Comparison of ENCODE assay signal across 14 mouse cellular contexts in the genomic region with DNA sequence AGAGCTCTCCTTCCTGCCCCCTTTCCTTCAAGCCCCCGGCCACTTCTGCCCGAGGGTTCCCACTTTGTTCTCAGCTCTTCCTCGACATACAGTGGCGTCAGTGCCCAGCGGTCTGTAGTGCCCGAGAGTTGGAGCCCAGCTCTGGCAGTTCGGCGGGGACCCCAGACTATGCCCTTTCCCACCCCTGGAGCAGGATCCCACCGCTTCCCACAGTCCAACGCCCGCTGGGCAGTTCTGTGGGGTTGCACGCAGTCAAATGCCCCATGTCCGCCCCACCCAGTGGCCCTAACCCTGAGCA. TPM values are rescaled to one million over a fixed set of nuclear protein-coding genes. Genes with fewer than 3 reads are reported as not detected.
DNase-seq lines count a peak whose midpoint lies in the region; ATAC-seq lines count a peak whose summit lies in the region.
"Had no signal": no experiment of that assay in that cellular context is flagged by ENCODE, and none has a peak within 500 bp of the region (broad histone marks: within the 10 kb centered on the region; RNA-seq: fewer than 3 reads in every experiment).

No protein-coding gene starts in this region.

- H3K4me2 ChIP-seq in kidney, embryonic 14.5 days (replicated peaks; ENCODE audit: low read depth, low read length), result peak overlapping the region; percentile 29
- no peak overlapping the region for H3K4me2 ChIP-seq in embryonic facial prominence, embryonic 11.5 days (ENCODE audit: low read depth, low read length)
- H3K4me2 ChIP-seq in hindbrain, embryonic 11.5 days (replicated peaks; ENCODE audit: low read depth, low read length), result peak overlapping the region; percentile 14; the same call in 1 of the 2 replicates
- peak overlapping the region; percentile 43 for H3K4me2 ChIP-seq in midbrain, embryonic 13.5 days (replicated peaks)
- H3K4me2 ChIP-seq: liver, embryonic 13.5 days had no signal

- ATAC-seq in kidney, embryonic 14.5 days (ENCODE audit: low FRiP score, low TSS enrichment), result peak; percentile 61; the same call in 1 of the 2 replicates
- ATAC-seq in embryonic facial prominence, embryonic 11.5 days (replicated peaks; ENCODE audit: insufficient number of reproducible peaks, low FRiP score, low TSS enrichment, low read depth), result no peak
- ATAC-seq in hindbrain, embryonic 11.5 days (ENCODE audit: low FRiP score), result no peak
- ATAC-seq in midbrain, embryonic 13.5 days, result 0 out of 2 replicates have a peak, but pooled peaks have one; percentile 30
- ATAC-seq in monocyte, adult 5-6 weeks (replicated peaks; ENCODE audit: insufficient number of reproducible peaks, low FRiP score, low TSS enrichment, poor library complexity, severe bottlenecking), result no peak
- ATAC-seq: inflammation-experienced regulatory T-cells, adult 6 months had no signal

- DNase-seq in kidney, postnatal 4 days, result no peak
- no peak for DNase-seq in embryonic facial prominence, embryonic 11.5 days (ENCODE audit: low spot score)
- DNase-seq in hindbrain, embryonic 11.5 days (ENCODE audit: low spot score), result no peak
- no peak for DNase-seq in right cerebral cortex, postnatal 36 days (ENCODE audit: low spot score in 2 of 2)
- no peak for DNase-seq in gastrocnemius, postnatal 25 days
- DNase-seq: adrenal gland, postnatal 10 days; cerebellum, adult 9-10 months; liver, embryonic 13.5 days; right cerebral cortex, postnatal 25 days; thymus, postnatal 4 days had no signal

- no peak overlapping the region for H3K4me3 ChIP-seq in kidney, embryonic 14.5 days (ENCODE audit: low read length)
- no peak overlapping the region for H3K4me3 ChIP-seq in embryonic facial prominence, embryonic 11.5 days (ENCODE audit: low read depth, low read length)
- H3K4me3 ChIP-seq in hindbrain, embryonic 11.5 days (ENCODE audit: low read depth, low read length), result no peak overlapping the region
- H3K4me3 ChIP-seq in midbrain, embryonic 13.5 days (replicated peaks), result 0 out of 2 replicates have a peak overlapping the region, but pooled peaks have one; percentile 8
- H3K4me3 ChIP-seq: liver, embryonic 13.5 days had no signal

- WGBS in kidney, embryonic 14.5 days, result 50% methylated on average over 13 of the region's 13 CpGs
- WGBS in embryonic facial prominence, embryonic 11.5 days, result 33% methylated on average over 13 of the region's 13 CpGs
- 29% methylated on average over 13 of the region's 13 CpGs for WGBS in hindbrain, embryonic 11.5 days
- 27% methylated on average over 13 of the region's 13 CpGs for WGBS in midbrain, embryonic 13.5 days

- no peak overlapping the region for H3K27ac ChIP-seq in kidney, embryonic 14.5 days (ENCODE audit: low read depth, low read length)
- H3K27ac ChIP-seq in embryonic facial prominence, embryonic 11.5 days (replicated peaks; ENCODE audit: low read depth, low read length), result no peak overlapping the region
- H3K27ac ChIP-seq in hindbrain, embryonic 11.5 days (ENCODE audit: low read depth, low read length), result no peak overlapping the region
- no peak overlapping the region for H3K27ac ChIP-seq in midbrain, embryonic 13.5 days
- H3K27ac ChIP-seq: liver, embryonic 13.5 days had no signal

- H3K27me3 ChIP-seq in kidney, embryonic 14.5 days (ENCODE audit: control insufficient read depth, insufficient read depth, low read length), result no peaks in the 10 kb centered on the region
- H3K27me3 ChIP-seq in embryonic facial prominence, embryonic 11.5 days (ENCODE audit: control insufficient read depth, insufficient read depth, low read length), result peaks cover 2% of the 10 kb centered on the region; the same call in 1 of the 2 replicates
- peaks cover 2% of the 10 kb centered on the region; the same call in 1 of the 2 replicates for H3K27me3 ChIP-seq in hindbrain, embryonic 11.5 days (ENCODE audit: control insufficient read depth, insufficient read depth, low read length)
- H3K27me3 ChIP-seq in midbrain, embryonic 13.5 days, result peaks cover 7% of the 10 kb centered on the region; the same call in 1 of the 2 replicates

- 0 out of 2 replicates have a peak, but pooled peaks cover 3% of the 10 kb centered on the region for H3K4me1 ChIP-seq in kidney, embryonic 14.5 days (ENCODE audit: control insufficient read depth, insufficient read depth, low read length)
- H3K4me1 ChIP-seq in embryonic facial prominence, embryonic 11.5 days (ENCODE audit: control insufficient read depth, insufficient read depth, low read length), result no peaks in the 10 kb centered on the region
- H3K4me1 ChIP-seq in hindbrain, embryonic 11.5 days (replicated peaks; ENCODE audit: control insufficient read depth, insufficient read depth, low read length), result no peaks in the 10 kb centered on the region
- H3K4me1 ChIP-seq in midbrain, embryonic 13.5 days (replicated peaks), result peaks cover 14% of the 10 kb centered on the region
- H3K4me1 ChIP-seq: liver, embryonic 13.5 days had no signal

- no peaks in the 10 kb centered on the region; the same call in 1 of the 2 replicates for H3K9me3 ChIP-seq in kidney, embryonic 14.5 days (ENCODE audit: control insufficient read depth, low read length)
- H3K9me3 ChIP-seq in embryonic facial prominence, embryonic 11.5 days (replicated peaks; ENCODE audit: control insufficient read depth, low read length), result no peaks in the 10 kb centered on the region
- no peaks in the 10 kb centered on the region for H3K9me3 ChIP-seq in hindbrain, embryonic 11.5 days (ENCODE audit: control insufficient read depth, low read length)
- no peaks in the 10 kb centered on the region; the same call in 1 of the 2 replicates for H3K9me3 ChIP-seq in midbrain, embryonic 13.5 days

- no peak overlapping the region for H3K9ac ChIP-seq in kidney, embryonic 14.5 days (ENCODE audit: low read depth, low read length)
- peak overlapping the region; percentile 32; the same call in 1 of the 2 replicates for H3K9ac ChIP-seq in embryonic facial prominence, embryonic 11.5 days (replicated peaks; ENCODE audit: low read length)
- H3K9ac ChIP-seq in hindbrain, embryonic 11.5 days (ENCODE audit: low read depth, low read length), result 0 out of 2 replicates have a peak overlapping the region, but pooled peaks have one; percentile 19
- peak overlapping the region; percentile 54 for H3K9ac ChIP-seq in midbrain, embryonic 13.5 days (replicated peaks)
- H3K9ac ChIP-seq: liver, embryonic 13.5 days had no signal

- no peaks in the 10 kb centered on the region for H3K36me3 ChIP-seq in kidney, embryonic 14.5 days (ENCODE audit: control insufficient read depth, insufficient read depth, low read length)
- H3K36me3 ChIP-seq in embryonic facial prominence, embryonic 11.5 days (replicated peaks; ENCODE audit: control insufficient read depth, insufficient read depth, low read depth, low read length), result no peaks in the 10 kb centered on the region
- H3K36me3 ChIP-seq in hindbrain, embryonic 11.5 days (ENCODE audit: control insufficient read depth, insufficient read depth, low read length), result no peaks in the 10 kb centered on the region
- no peaks in the 10 kb centered on the region for H3K36me3 ChIP-seq in midbrain, embryonic 13.5 days
- H3K36me3 ChIP-seq: liver, embryonic 13.5 days had no signal

RNA-seq across cellular contexts. Expression of a gene that starts 21.0 kb away (rescaled TPM):
- polyA plus RNA-seq in kidney, embryonic 14.5 days (2014; fragmentation: Nextera tagmentation; extraction: Ambion mirVana), result 1.7 and 2.6 TPM in 2 replicates
- polyA plus RNA-seq in embryonic facial prominence, embryonic 11.5 days (2014; fragmentation: Nextera tagmentation; extraction: Ambion mirVana), result 3.3 TPM in 1 of 2 replicates, not detected in the other
- 0.84 TPM in 1 of 2 replicates, not detected in the other for polyA plus RNA-seq in hindbrain, embryonic 11.5 days (2014; fragmentation: Nextera tagmentation; extraction: Ambion mirVana)
- polyA plus RNA-seq in midbrain, embryonic 13.5 days (2015; fragmentation: Nextera tagmentation; extraction: Ambion mirVana), result 0.53 TPM in 1 of 2 replicates, not detected in the other
- 21.0 TPM in 1 of 3 replicates, not detected in the others for total RNA-seq in monocyte, adult 5-6 weeks (2017)
- total RNA-seq in gastrocnemius, postnatal 25 days (2021), result not detected
- total RNA-seq: adrenal gland, postnatal 10 days had no signal

RNA-seq across cellular contexts. Expression of a gene that starts 48.3 kb away (rescaled TPM):
- 36.1 and 37.0 TPM in 2 replicates for polyA plus RNA-seq in kidney, embryonic 14.5 days (2014; fragmentation: Nextera tagmentation; extraction: Ambion mirVana)
- polyA plus RNA-seq in embryonic facial prominence, embryonic 11.5 days (2014; fragmentation: Nextera tagmentation; extraction: Ambion mirVana), result 53.8 and 57.5 TPM in 2 replicates
- 15.4 and 17.5 TPM in 2 replicates for polyA plus RNA-seq in hindbrain, embryonic 11.5 days (2014; fragmentation: Nextera tagmentation; extraction: Ambion mirVana)
- 3.8 and 4.9 TPM in 2 replicates for polyA plus RNA-seq in midbrain, embryonic 13.5 days (2015; fragmentation: Nextera tagmentation; extraction: Ambion mirVana)
- 0.21 to 1.6 TPM in 2 of 3 replicates, not detected in the other for total RNA-seq in monocyte, adult 5-6 weeks (2017)
- total RNA-seq in gastrocnemius, postnatal 25 days (2021), result not detected

Comparison
In these comparisons a context has a peak if more than half of its experiments do, and no peak if none do; other contexts are left out.
1. ATAC-seq: peak in kidney, embryonic 14.5 days (single experiment) and midbrain, embryonic 13.5 days (single experiment); none in embryonic facial prominence, embryonic 11.5 days (single experiment), hindbrain, embryonic 11.5 days (single experiment) and monocyte, adult 5-6 weeks (single experiment).